Mouse (Mus musculus): ENCODE data around the gene Grxcr1. TPM values are rescaled to one million over a fixed set of nuclear protein-coding genes. Genes with fewer than 3 reads are reported as not detected.

The Grxcr1 gene
- polyA plus RNA-seq (2012; ENCODE audit: low replicate concordance): not detected in 2 replicates

DNA sequence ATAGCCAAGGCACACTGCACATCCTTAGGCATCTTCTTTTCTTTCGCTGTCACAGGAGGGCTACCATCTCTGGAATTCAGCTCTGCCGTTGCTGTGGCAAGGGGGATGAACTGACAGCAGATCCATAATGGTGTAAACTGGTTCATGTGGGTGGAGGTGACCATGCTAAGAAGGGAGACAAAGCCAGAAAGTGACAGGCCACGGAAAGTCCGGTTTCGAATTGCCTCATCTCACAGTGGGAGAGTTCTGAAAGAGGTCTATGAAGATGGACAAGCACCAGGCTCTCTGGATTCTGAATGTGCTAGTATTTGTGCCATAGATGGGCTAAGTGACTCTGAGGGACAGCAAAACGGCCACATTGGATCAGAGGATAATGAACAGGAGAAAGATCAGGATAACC, at the start of gene Grxcr1:
Gene Grxcr1, plus strand, starts transcription at position 92 of the 400 bp plus-strand sequence.

Other genes with a start within 250 kb of the Grxcr1 start
- gene Atp8a1, start 184.4 kb upstream of the Grxcr1 start, polyA plus RNA-seq (2012; ENCODE audit: low replicate concordance): 18.7 and 59.7 TPM in 2 replicates
- not detected in 2 replicates for gene Gm5108, start 90.2 kb upstream of the Grxcr1 start, polyA plus RNA-seq (2012; ENCODE audit: low replicate concordance)
- not detected in 2 replicates for gene Gm21905, start 85.4 kb upstream of the Grxcr1 start, polyA plus RNA-seq (2012; ENCODE audit: low replicate concordance)

All from hematopoietic multipotent progenitor cell, adult 10-12 weeks (in vitro differentiated cells).